Mouse (Mus musculus): ENCODE measurements around the gene Kcnk7. TPM values are rescaled to one million over a fixed set of nuclear protein-coding genes. Genes with fewer than 3 reads are reported as not detected.

The Kcnk7 gene
- 0.54 and 1.7 TPM in 2 replicates for polyA plus RNA-seq (2012; ENCODE audit: low replicate concordance)

DNA sequence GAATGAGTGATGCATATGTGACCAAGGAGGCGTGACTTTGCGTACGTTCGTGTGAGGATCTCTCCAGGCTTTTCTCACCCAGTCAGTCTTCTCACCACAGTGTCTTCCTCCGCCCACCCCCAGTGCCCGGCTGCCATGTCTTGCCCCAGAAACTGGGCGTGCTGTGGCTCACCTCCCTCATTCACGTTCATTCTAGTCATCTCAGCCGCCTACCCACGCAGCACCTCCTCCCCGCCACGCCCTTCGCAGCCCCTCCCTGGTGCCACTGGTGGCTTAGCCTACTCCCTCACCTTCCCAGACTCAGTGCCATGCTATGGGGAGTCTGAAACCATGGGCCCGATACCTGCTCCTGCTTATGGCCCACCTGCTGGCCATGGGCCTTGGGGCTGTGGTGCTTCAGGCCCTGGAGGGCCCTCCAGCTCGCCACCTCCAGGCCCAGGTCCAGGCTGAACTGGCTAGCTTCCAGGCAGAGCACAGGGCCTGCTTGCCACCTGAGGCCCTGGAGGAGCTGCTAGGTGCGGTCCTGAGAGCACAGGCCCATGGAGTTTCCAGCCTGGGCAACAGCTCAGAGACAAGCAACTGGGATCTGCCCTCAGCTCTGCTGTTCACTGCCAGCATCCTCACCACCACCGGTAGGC is at the start of gene Kcnk7:
Kcnk7 (plus strand) TSS at position 205 of the 638 bp plus-strand sequence.

DNA sequence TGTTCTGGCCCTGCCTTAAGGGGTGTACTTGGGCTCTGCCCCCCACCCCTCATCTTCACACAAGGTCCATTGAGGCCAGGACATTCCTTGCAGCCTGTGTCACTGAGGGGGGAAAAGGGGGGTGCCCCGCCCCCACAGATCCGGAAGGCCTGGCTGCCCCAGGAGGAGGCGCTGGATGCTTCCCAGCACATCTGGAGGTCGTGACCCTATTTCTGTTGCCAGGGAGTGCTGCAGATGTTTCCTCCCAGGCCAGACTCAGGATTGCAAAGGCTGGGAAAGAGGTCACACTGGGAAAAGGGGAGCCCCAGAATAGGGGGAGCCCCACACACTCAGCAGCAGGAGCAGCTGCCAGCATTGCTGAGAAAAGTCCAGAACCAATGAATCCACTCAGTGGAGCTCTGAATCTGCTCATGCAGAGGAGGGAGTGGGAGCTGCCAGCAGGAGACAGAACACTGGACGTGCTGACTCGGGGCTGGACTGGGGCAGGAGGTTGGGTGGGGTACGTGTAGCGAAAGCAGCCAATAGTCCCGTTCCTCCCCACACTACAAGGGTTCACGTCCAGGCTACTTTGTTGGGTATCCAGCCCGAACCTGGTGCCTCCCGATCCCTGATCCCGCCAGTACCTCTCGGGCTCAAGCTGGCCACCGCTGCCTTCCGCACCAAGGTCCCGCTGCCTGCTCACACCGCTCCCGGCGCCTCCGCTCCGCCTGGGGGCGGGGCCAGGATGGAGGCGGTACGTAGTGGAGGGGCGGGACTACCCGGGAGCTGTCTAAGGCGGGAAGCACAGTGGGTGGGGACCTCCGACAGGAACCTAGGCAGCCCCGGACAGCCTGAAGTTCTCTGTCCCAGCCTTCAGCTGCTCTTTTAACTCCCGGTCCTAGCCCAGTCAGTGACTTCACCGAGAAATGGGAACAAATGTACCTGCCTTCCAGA is 40.9 kb upstream of the Kcnk7 start, which contains the start of gene Sipa1:
Sipa1 (minus strand) TSS at position 727 of the 933 bp plus-strand sequence.

DNA sequence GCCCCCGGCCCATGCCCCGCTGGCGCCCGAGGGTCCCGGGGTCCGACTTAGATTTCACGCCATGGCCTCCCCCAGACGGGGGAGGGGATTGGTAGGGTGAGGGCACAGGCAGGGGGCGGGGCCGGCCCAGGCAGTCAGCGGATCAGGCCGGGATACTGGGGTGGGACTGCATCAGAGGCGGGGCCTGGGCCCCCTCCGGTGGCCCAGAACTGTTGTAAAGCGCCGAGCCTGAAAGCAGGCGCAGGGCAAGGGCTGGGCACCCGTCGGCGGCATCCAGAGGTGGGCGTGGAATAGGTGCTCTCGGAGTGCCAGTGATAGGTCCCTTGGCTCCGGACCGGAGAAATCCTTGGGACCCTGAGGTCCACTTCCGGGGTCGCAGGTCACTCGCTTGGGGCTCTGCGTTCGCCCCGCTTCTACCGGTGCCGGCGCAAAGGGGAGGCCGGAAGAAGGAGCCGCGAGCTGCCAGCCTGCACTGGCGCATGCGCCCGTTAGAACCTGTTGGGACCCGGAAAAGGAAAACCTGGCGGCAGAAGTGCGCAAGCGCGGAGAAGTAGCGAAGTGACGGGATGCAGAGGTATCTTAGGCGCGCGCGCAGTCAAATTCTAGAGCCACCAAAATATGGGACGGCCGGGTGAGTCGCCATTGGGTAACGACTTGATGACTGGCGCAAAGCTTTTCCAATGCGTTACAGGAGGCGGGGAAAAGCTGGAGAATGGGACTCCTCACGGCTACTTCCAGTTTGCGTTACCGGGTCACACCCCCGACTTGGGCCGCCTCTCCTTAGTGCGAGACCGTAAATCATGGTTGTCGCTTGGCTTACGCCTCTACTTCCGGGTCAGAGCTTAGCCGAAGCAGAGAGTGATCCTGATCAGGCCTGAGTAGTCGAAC is 15.7 kb upstream of the Kcnk7 start, which contains the start of the genes Map3k11 and Pcnx3:
Map3k11 (plus strand) TSS at position 543 of the 888 bp plus-strand sequence.
Pcnx3 (minus strand) TSS at position 709 of the 888 bp plus-strand sequence.

DNA sequence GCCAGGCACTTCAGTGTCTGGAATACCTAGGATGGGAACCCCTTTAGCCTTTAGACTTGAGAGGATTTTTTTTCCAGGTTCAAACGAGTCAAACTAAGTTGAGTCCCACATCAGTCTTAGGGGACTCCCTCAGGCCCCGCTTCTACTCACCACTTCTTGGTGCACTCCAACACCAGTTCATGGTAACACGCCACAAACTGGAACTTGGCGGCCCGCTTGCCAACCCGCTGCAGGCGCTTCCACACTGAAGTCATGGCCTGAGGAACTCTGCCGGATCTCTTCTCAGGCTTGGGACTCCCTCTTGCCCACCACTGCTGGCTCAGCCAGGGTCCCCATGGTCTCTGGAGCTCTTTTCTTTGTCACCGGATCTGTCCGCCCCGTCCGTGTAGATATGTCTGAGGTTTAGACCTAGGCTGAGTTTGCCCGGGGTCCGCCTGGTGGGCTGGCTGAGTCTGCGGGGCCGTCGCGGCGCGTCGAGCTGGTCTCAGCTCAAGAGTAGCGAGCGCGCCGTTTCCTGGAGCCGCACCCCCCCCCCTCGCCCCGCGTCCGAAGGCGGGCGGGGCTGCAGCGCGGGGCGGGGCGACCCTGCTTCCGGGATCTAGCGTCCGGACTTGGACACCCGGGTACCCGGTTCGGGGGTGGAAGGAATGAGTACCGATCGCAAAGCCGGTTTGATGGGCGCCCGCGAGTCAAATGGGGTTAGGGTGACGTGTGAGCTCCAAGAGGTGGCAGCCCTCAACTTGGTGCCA is 21.8 kb downstream of the Kcnk7 start, which contains the start of gene Ehbp1l1:
Ehbp1l1 (minus strand) TSS at position 551 of the 749 bp plus-strand sequence.

DNA sequence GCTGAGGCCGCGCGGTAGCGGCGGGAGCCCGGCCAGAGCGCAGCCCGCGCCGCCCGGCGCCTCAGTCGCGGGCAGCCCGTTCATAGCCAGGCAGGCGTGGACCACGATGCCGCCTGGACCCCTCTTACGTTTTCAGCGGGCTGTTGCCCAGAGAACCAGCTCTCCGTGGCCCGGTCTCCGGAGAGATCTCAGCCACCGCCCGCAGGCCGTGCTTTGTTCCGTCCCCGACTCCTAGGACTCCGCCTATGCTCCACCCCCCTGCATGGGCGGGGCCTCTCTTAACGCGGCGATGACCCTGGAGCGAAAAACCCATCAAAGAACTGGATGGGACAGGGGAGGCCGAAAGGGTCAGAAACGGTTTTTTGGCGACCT is 25.3 kb downstream of the Kcnk7 start, which contains the start of gene Fam89b:
Fam89b (minus strand) TSS at position 210 of the 372 bp plus-strand sequence.

DNA sequence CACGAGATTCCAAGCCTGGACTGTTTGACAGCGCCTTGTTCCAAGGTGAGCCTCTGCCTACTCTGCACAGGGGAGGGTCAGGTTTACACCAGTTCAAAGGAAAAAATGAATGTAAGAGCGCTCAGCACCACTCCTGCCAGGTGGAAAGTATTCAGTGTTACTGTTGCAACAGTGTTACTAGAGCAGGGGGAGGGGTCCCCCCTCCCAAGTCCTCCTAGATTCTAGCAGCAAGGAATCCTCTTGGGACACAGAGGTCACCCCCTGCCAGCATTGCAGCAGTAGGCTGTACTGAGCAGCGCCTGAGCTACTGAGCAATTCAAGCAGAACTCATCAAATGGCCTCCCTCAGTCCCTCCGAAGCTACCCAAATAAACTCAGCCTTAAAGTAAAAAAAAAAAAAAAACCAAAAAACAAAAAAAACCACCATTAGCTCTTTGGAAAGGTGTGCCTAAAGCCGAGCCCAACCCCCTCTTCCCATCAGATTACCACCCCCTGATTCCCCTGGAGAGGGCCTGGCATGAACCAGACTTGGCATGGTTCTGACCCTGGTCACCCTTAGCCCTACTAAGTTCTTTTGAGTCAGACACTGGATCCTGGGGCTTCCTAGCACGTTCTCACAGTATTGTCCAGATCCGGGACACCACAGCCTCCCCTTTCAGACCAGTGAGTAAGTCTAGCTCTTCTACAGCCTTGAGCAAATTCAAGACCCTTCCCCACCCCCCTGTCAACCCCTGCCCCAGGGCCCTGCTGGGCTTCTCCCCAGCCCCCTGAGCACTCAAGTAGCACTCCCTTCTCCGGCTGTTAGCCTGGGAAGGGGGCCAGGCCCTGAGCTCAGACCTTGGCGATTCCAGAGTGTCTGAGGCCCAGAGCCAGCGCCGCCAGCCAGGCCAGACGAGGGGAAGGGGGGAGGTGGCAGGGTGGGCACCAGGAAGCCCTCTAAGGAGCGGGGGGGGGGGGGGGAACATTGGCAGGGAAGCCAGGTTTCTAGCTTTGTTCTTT is 36.5 kb downstream of the Kcnk7 start, which contains the start of gene Ltbp3:
Ltbp3 (plus strand) TSS at position 585 of the 998 bp plus-strand sequence.

Other genes with a start within 250 kb of the Kcnk7 start
- gene Ccdc85b, start 246.5 kb upstream of the Kcnk7 start, polyA plus RNA-seq (2012; ENCODE audit: low replicate concordance) = 10.9 and 19.5 TPM in 2 replicates
- 31.3 and 343 TPM in 2 replicates for gene Fibp, start 243.8 kb upstream of the Kcnk7 start, polyA plus RNA-seq (2012; ENCODE audit: low replicate concordance)
- gene Ctsw, start 235.9 kb upstream of the Kcnk7 start, polyA plus RNA-seq (2012; ENCODE audit: low replicate concordance) = 5.4 and 7.6 TPM in 2 replicates
- gene Efemp2, start 230.4 kb upstream of the Kcnk7 start, polyA plus RNA-seq (2012; ENCODE audit: low replicate concordance) = 0.41 and 1.7 TPM in 2 replicates
- 61.7 and 62.0 TPM in 2 replicates for gene Mus81, start 216.0 kb upstream of the Kcnk7 start, polyA plus RNA-seq (2012; ENCODE audit: low replicate concordance)
- 1,270 and 1,994 TPM in 2 replicates for gene Cfl1, start 213.9 kb upstream of the Kcnk7 start, polyA plus RNA-seq (2012; ENCODE audit: low replicate concordance)
- gene 1700020D05Rik, start 200.6 kb upstream of the Kcnk7 start, polyA plus RNA-seq (2012; ENCODE audit: low replicate concordance) = 0.41 and 1.1 TPM in 2 replicates
- gene Snx32, start 193.8 kb upstream of the Kcnk7 start, polyA plus RNA-seq (2012; ENCODE audit: low replicate concordance) = 3.6 and 8.4 TPM in 2 replicates
- gene Ovol1, start 143.7 kb upstream of the Kcnk7 start, polyA plus RNA-seq (2012; ENCODE audit: low replicate concordance) = not detected in 2 replicates
- gene Ap5b1, start 136.3 kb upstream of the Kcnk7 start, polyA plus RNA-seq (2012; ENCODE audit: low replicate concordance) = 50.2 and 53.5 TPM in 2 replicates
- 126 and 206 TPM in 2 replicates for gene Rnaseh2c, start 102.5 kb upstream of the Kcnk7 start, polyA plus RNA-seq (2012; ENCODE audit: low replicate concordance)
- 74.4 and 113 TPM in 2 replicates for gene Kat5, start 94.1 kb upstream of the Kcnk7 start, polyA plus RNA-seq (2012; ENCODE audit: low replicate concordance)
- 119 and 167 TPM in 2 replicates for gene Rela, start 66.9 kb upstream of the Kcnk7 start, polyA plus RNA-seq (2012; ENCODE audit: low replicate concordance)
- 869 and 1,782 TPM in 2 replicates for gene Sipa1, start 40.7 kb upstream of the Kcnk7 start, polyA plus RNA-seq (2012; ENCODE audit: low replicate concordance)
- gene Map3k11, start 15.6 kb upstream of the Kcnk7 start, polyA plus RNA-seq (2012; ENCODE audit: low replicate concordance) = 160 and 317 TPM in 2 replicates
- 364 and 1,099 TPM in 2 replicates for gene Pcnx3, start 15.5 kb upstream of the Kcnk7 start, polyA plus RNA-seq (2012; ENCODE audit: low replicate concordance)
- 110 and 206 TPM in 2 replicates for gene Ehbp1l1, start 21.9 kb downstream of the Kcnk7 start, polyA plus RNA-seq (2012; ENCODE audit: low replicate concordance)
- 70.9 and 119 TPM in 2 replicates for gene Fam89b, start 25.3 kb downstream of the Kcnk7 start, polyA plus RNA-seq (2012; ENCODE audit: low replicate concordance)
- gene Ltbp3, start 36.5 kb downstream of the Kcnk7 start, polyA plus RNA-seq (2012; ENCODE audit: low replicate concordance) = 1.6 and 8.2 TPM in 2 replicates
- gene Scyl1, start 67.1 kb downstream of the Kcnk7 start, polyA plus RNA-seq (2012; ENCODE audit: low replicate concordance) = 58.9 and 76.3 TPM in 2 replicates
- 36.0 and 56.1 TPM in 2 replicates for gene Frmd8, start 170.9 kb downstream of the Kcnk7 start, polyA plus RNA-seq (2012; ENCODE audit: low replicate concordance)
- 4.6 and 15.6 TPM in 2 replicates for gene Slc25a45, start 173.4 kb downstream of the Kcnk7 start, polyA plus RNA-seq (2012; ENCODE audit: low replicate concordance)
- gene Tigd3, start 189.8 kb downstream of the Kcnk7 start, polyA plus RNA-seq (2012; ENCODE audit: low replicate concordance) = 0.10 and 0.71 TPM in 2 replicates
- 14.9 and 60.9 TPM in 2 replicates for gene Dpf2, start 208.6 kb downstream of the Kcnk7 start, polyA plus RNA-seq (2012; ENCODE audit: low replicate concordance)
- 3.4 and 4.3 TPM in 2 replicates for gene Cdc42ep2, start 220.4 kb downstream of the Kcnk7 start, polyA plus RNA-seq (2012; ENCODE audit: low replicate concordance)